Mouse (Mus musculus) spleen, adult 2 months (tissue): ENCODE data around the gene Rbms3.

Experiments used
- CTCF ChIP-seq: fragments of 200-500 bp; IDR thresholded peaks from 2 replicates; pipeline ENCODE4 v1.5.1; 2011; ENCODE audit warnings: mild to moderate bottlenecking, inconsistent platforms; ENCODE audit not compliant: insufficient read depth, insufficient read length, insufficient replicate concordance; ENCODE audit errors: extremely low read depth
- POLR2A ChIP-seq: fragments of 200-500 bp; IDR thresholded peaks from 2 replicates; pipeline ENCODE4 v1.6.1; 2011; ENCODE audit warnings: low read depth, low read length, inconsistent platforms

- TF ChIP-seq POLR2A (no peak), CTCF (no peak)
Measured at GRCm38 (mm10) chr9:117139971-117140370, 489.7 kb downstream of the Rbms3 start.
